Mouse (Mus musculus): Measurements from ENCODE around the gene Tssk4.

DNA sequence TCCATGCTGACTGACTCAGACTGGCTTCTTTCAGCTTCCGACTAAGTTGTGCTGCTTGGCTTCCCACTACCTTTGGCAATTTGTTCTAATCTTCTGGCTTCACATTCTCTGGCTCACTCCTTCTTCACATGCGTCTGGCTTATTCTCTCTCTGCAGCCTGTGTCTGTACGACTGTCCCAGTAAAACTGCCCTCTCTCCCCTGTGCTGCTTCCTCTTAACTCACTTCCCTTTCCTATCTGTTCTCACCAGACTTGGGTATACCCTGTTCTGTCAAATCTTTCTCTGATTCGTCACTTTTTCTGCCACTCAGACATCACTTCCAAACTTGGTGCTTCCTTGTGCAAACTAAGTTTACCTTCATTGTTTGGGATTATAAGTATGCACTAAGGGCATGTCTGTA lies 47.2 kb downstream of the Tssk4 start:
- TF ChIP-seq CTCF (IDR thresholded peaks at IDR 0.05; ENCODE audit: extremely low read depth, insufficient read depth, low read length) (no peak), POLR2A (IDR thresholded peaks at IDR 0.05; ENCODE audit: extremely low read depth, insufficient read depth, low read length) (no peak)

All from cortical plate, adult 2 months (tissue).